Mouse (Mus musculus): ENCODE measurements at regions not wholly inside any gene's neighbourhood (a gene's known extent, or its start where the extent isn't known, plus 50 kb on each side); places are given as distances from the start of the nearest gene placed in this dataset.
A peak's percentile ranks its signal among the peaks of the same experiment; 100 is the strongest.

- no peak for DNase-seq (ENCODE audit: low spot score in 2 of 2)
Measured at GRCm38 (mm10) chr12:12627597-12627996, 314.1 kb downstream of the Mycn start.

GRCm38 (mm10) chr12:12625788-12626187, 315.9 kb downstream of the Mycn start:
- no peak for DNase-seq (ENCODE audit: low spot score in 2 of 2)

GRCm38 (mm10) chr12:12622712-12623292, 318.9 kb downstream of the Mycn start:
- peak; percentile 28 to 76 for DNase-seq (ENCODE audit: low spot score in 2 of 2)

GRCm38 (mm10) chr12:12621506-12621905, 320.2 kb downstream of the Mycn start:
- DNase-seq (ENCODE audit: low spot score in 2 of 2) = no peak

- DNase-seq (ENCODE audit: low spot score in 2 of 2) = no peak
Measured at GRCm38 (mm10) chr12:12620316-12620715, 321.4 kb downstream of the Mycn start.

GRCm38 (mm10) chr12:12619431-12619830, 322.3 kb downstream of the Mycn start:
- DNase-seq (ENCODE audit: low spot score in 2 of 2) = no peak

GRCm38 (mm10) chr12:12612520-12612919, 329.2 kb downstream of the Mycn start:
- no peak for DNase-seq (ENCODE audit: low spot score in 2 of 2)

- no peak for DNase-seq (ENCODE audit: low spot score in 2 of 2)
Measured at GRCm38 (mm10) chr12:12610861-12611260, 330.9 kb downstream of the Mycn start.

GRCm38 (mm10) chr12:12607995-12608394, 333.7 kb downstream of the Mycn start:
- DNase-seq (ENCODE audit: low spot score in 2 of 2) = no peak

- DNase-seq (ENCODE audit: low spot score in 2 of 2) = no peak
Measured at GRCm38 (mm10) chr12:12606911-12607310, 334.8 kb downstream of the Mycn start.

- no peak for DNase-seq (ENCODE audit: low spot score in 2 of 2)
Measured at GRCm38 (mm10) chr12:12605495-12605894, 336.2 kb downstream of the Mycn start.

GRCm38 (mm10) chr12:12601362-12601761, 339.4 kb downstream of the Fam49a start:
- no peak for DNase-seq (ENCODE audit: low spot score in 2 of 2)

- no peak for DNase-seq (ENCODE audit: low spot score in 2 of 2)
Measured at GRCm38 (mm10) chr12:12595399-12595798, 333.5 kb downstream of the Fam49a start.

GRCm38 (mm10) chr12:12594567-12594966, 332.6 kb downstream of the Fam49a start:
- DNase-seq (ENCODE audit: low spot score in 2 of 2) = no peak

- no peak for DNase-seq (ENCODE audit: low spot score in 2 of 2)
Measured at GRCm38 (mm10) chr12:12593343-12593742, 331.4 kb downstream of the Fam49a start.

- no peak for DNase-seq (ENCODE audit: low spot score in 2 of 2)
Measured at GRCm38 (mm10) chr12:12590753-12591291, 328.9 kb downstream of the Fam49a start.

- no peak for DNase-seq (ENCODE audit: low spot score in 2 of 2)
Measured at GRCm38 (mm10) chr12:12588771-12589370, 326.9 kb downstream of the Fam49a start.

- no peak for DNase-seq (ENCODE audit: low spot score in 2 of 2)
Measured at GRCm38 (mm10) chr12:12586436-12586835, 324.5 kb downstream of the Fam49a start.

- DNase-seq (ENCODE audit: low spot score in 2 of 2) = no peak
Measured at GRCm38 (mm10) chr12:12581271-12582186, 319.6 kb downstream of the Fam49a start.

GRCm38 (mm10) chr12:12580763-12581178, 318.8 kb downstream of the Fam49a start:
- DNase-seq (ENCODE audit: low spot score in 2 of 2) = peak; percentile 50 to 53

- DNase-seq (ENCODE audit: low spot score in 2 of 2) = no peak
Measured at GRCm38 (mm10) chr12:12578278-12578677, 316.3 kb downstream of the Fam49a start.

GRCm38 (mm10) chr12:12570563-12571251, 308.8 kb downstream of the Fam49a start:
- no peak for DNase-seq (ENCODE audit: low spot score in 2 of 2)
